Mouse (Mus musculus) lung, postnatal 0 days (tissue): ENCODE results near the gene Pym1.

ENCODE experiments used
- CTCF ChIP-seq: IDR thresholded peaks from 2 replicates; pipeline ENCODE4 v1.5.1; 2016; ENCODE audit warnings: antibody characterized with exemption, mild to moderate bottlenecking
- EP300 ChIP-seq: IDR thresholded peaks from 2 replicates; pipeline ENCODE4 v1.6.1; 2016; ENCODE audit warnings: antibody characterized with exemption, mild to moderate bottlenecking, control low read depth

GRCm38 (mm10) chr10:128806086-128806485 lies 58.4 kb downstream of the Pym1 start:
- TF ChIP-seq EP300 (no peak), CTCF (no peak)
